Comparison of ENCODE assay signal across 16 mouse cellular contexts in the genomic region with DNA sequence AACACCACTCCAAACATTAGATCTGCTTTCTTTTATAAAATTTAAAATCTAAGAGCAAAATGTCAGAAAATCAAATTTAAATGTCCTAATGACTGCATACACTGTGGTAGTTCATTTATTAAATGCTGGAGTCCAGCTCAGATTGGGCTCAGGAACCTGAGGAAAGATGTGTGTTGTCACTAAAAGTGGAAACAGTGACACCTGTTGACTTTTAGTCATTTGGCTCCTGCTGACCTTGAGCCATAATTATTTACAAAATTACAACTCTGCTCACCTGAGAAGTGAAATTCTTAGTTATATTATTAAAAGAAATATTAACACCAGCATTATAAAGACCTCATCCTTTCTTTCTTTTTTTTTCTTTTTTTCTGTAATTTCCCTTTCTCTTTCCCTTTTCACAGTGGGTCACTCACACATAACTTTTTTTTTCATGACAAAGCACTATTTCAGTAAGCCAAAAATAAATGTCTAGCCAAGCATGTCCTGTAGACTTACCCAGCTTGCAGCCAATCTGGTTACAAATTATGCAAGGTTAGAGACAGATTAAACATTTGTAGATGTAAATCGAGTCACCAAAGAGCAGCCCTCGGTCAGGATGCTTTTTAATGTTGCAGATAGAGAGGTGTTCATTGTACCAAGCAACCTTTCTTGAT.
"Had no signal": no experiment of that assay in that cellular context is flagged by ENCODE, and none has a peak within 500 bp of the region (broad histone marks: within the 10 kb centered on the region; RNA-seq: fewer than 3 reads in every experiment).

No protein-coding gene starts in this region.

- H3K27me3 ChIP-seq: limb, embryonic 13.5 days; liver, embryonic 13.5 days; midbrain, embryonic 12.5 days; midbrain, embryonic 15.5 days; neural tube, embryonic 12.5 days; neural tube, embryonic 15.5 days; stomach, embryonic 15.5 days had no signal

- H3K4me1 ChIP-seq: limb, embryonic 10.5 days; limb, embryonic 13.5 days; liver, embryonic 13.5 days; midbrain, embryonic 12.5 days; midbrain, embryonic 15.5 days; neural tube, embryonic 12.5 days; neural tube, embryonic 15.5 days; stomach, embryonic 15.5 days had no signal

- H3K4me3 ChIP-seq: limb, embryonic 10.5 days; limb, embryonic 13.5 days; liver, embryonic 13.5 days; midbrain, embryonic 12.5 days; midbrain, embryonic 15.5 days; neural tube, embryonic 12.5 days; neural tube, embryonic 15.5 days; stomach, embryonic 15.5 days had no signal

- H3K9me3 ChIP-seq: limb, embryonic 10.5 days; limb, embryonic 13.5 days; liver, embryonic 13.5 days; midbrain, embryonic 12.5 days; midbrain, embryonic 15.5 days; neural tube, embryonic 12.5 days; neural tube, embryonic 15.5 days; stomach, embryonic 15.5 days had no signal

- H3K9ac ChIP-seq: limb, embryonic 13.5 days; liver, embryonic 13.5 days; lung, embryonic 14.5 days; midbrain, embryonic 12.5 days; midbrain, embryonic 15.5 days; neural tube, embryonic 12.5 days; neural tube, embryonic 15.5 days; stomach, embryonic 15.5 days had no signal

- DNase-seq: layer of hippocampus, adult 9-11 months; liver; liver, embryonic 13.5 days; lung, embryonic 14.5 days; retina, postnatal 1 day; right cerebral cortex, postnatal 25 days; spleen, adult 18-20 months; thymus, postnatal 25 days had no signal

- H3K27ac ChIP-seq: limb, embryonic 10.5 days; limb, embryonic 13.5 days; liver, embryonic 13.5 days; macrophage; midbrain, embryonic 12.5 days; midbrain, embryonic 15.5 days; neural tube, embryonic 12.5 days; neural tube, embryonic 15.5 days; stomach, embryonic 15.5 days had no signal

- H3K36me3 ChIP-seq: limb, embryonic 10.5 days; limb, embryonic 13.5 days; liver, embryonic 13.5 days; midbrain, embryonic 12.5 days; midbrain, embryonic 15.5 days; neural tube, embryonic 12.5 days; neural tube, embryonic 15.5 days; stomach, embryonic 15.5 days had no signal
